Mouse (Mus musculus) forebrain, embryonic 12.5 days (tissue): Measurements from ENCODE around the gene Vmn2r90. TPM values are rescaled to one million over a fixed set of nuclear protein-coding genes. Genes with fewer than 3 reads are reported as not detected.
"Not testable (repeated sequence)": the region's sequence is repeated elsewhere in the genome, so short reads cannot be mapped to it uniquely, and the experiment has no call there.

Source experiments
- ATAC-seq: fragments of 200-750 bp; cut with Nextera tagmentation; 2 replicates; pipeline ENCODE4 v1.8.0; 2017; ENCODE audit warnings: moderate TSS enrichment; ENCODE audit not compliant: low FRiP score
- H3K27ac ChIP-seq: fragments of 300-500 bp; sonication (generic); 2 replicates; pipeline ENCODE4 v1.5.1; 2016; ENCODE audit warnings: mild to moderate bottlenecking
- H3K27me3 ChIP-seq: fragments of 300-500 bp; sonication (generic); 2 replicates; pipeline ENCODE4 v1.6.1; 2016; ENCODE audit warnings: mild to moderate bottlenecking
- H3K36me3 ChIP-seq: fragments of 300-500 bp; sonication (generic); replicated peaks from 2 replicates; pipeline ENCODE4 v1.6.1; 2016; ENCODE audit warnings: mild to moderate bottlenecking
- H3K4me1 ChIP-seq: fragments of 300-500 bp; sonication (generic); 2 replicates; pipeline ENCODE4 v1.6.1; 2016
- H3K4me2 ChIP-seq: fragments of 300-500 bp; sonication (generic); 2 replicates; pipeline ENCODE4 v1.6.1; 2016; ENCODE audit warnings: mild to moderate bottlenecking, moderate library complexity
- H3K4me3 ChIP-seq: fragments of 300-500 bp; sonication (generic); replicated peaks from 2 replicates; pipeline ENCODE4 v1.5.1; 2016; ENCODE audit warnings: mild to moderate bottlenecking
- H3K9ac ChIP-seq: fragments of 300-500 bp; sonication (generic); 2 replicates; pipeline ENCODE4 v1.6.1; 2016; ENCODE audit warnings: mild to moderate bottlenecking
- H3K9me3 ChIP-seq: fragments of 300-500 bp; sonication (generic); 2 replicates; pipeline ENCODE4 v1.6.1; 2016
- WGBS: fragments of 180-500 bp; shearing (Covaris S2); methylation state at CpG from one replicate; pipeline ENCODE4 v1.1.7; 2016; 5-methylcytosine and 5-hydroxymethylcytosine counted together
- polyA plus RNA-seq: library from polyadenylated mRNA; unstranded; fragments of >200 nt; fragmentation: Nextera tagmentation; extraction: Ambion mirVana; gene quantifications from 2 replicates; pipeline ENCODE4 v1.2.1, GENCODE M21; 2016

The Vmn2r90 gene
- not detected in 2 replicates for polyA plus RNA-seq

DNA sequence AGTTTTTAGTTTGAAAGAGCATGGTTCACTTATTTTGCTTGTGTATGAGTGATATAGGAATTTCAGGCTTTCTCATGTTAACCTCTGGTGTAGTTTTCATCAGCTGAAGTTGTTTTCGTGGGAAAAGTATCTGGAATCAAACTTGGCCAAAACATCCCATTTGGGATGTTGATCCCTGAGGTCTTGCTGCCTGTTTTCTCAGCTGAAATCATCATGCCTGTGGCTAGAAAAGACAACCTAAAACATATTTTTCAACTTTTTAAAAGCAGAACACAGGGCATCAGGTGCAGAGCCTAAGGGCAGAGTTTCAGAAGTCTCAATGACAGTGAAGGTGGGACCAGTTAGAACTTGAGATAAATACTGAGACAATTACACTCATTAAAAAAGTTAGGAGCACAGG, at the start of gene Vmn2r90:
Gene Vmn2r90, plus strand, starts transcription at position 301 of the 400 bp plus-strand sequence.
- ATAC-seq = no peak
- no peaks in the 10 kb centered on the region for H3K4me1 ChIP-seq
- H3K27me3 ChIP-seq = no peaks in the 10 kb centered on the region

DNA sequence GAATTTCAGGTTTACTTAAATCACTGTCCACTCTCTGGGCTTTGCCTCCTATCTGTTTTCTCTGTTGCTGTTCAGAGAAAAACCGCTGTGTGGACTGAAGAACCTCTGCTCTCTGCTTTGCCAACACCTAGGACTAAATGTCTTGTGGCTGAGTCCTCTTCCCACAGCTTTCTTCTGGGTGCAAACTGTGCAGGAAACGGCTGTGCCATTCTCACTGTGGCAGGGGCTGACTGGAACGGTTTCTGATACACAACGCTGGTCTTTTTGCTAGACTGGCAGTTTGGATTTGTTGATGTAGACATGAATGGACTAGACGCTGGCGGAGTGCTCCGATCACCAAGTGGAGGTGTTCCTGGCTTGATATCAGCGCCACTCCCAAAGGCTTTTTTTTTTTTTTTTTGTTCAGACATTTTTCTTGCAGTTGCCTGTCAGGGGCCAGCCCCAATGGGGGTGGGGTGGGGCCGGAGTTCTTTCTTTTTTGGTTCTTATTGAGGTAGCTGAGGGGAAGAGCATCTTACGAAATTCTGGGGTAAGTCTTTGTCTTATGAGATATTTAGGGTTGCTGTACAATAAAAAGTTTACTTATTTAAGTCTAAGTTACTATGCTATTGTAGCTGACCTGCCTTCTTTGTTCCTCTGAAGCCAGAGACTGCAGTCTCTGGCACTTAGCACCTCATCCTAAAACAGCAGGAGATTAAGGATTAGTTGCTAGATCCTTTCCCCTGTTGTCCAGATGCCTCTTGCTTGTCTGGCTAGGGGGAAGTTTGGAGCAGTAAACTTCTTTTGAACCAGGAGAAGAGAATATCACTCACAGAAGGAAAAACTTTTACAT, 48.3 kb upstream of the Vmn2r90 start:
- Histone ChIP-seq H3K4me2 (peak overlapping the region; percentile 28), H3K9me3 (no peaks in the 10 kb centered on the region), H3K27me3 (no peaks in the 10 kb centered on the region), H3K27ac (no peak overlapping the region), H3K9ac (no peak overlapping the region), H3K36me3 (no peaks in the 10 kb centered on the region), H3K4me1 (peaks cover 10% of the 10 kb centered on the region; the same call in 1 of the 2 replicates), H3K4me3 (no peak overlapping the region)
- 15% methylated on average over 10 of the region's 10 CpGs for WGBS
- no peak for ATAC-seq

More for the DNA sequence above, at the start of gene Vmn2r90:
- WGBS = 60% methylated on average over 1 of the region's 1 CpGs
- Histone ChIP-seq H3K4me3 (no peak within 1 kb of the TSS), H3K27ac (no peak within 1 kb of the TSS), H3K4me2 (no peak within 1 kb of the TSS), H3K9ac (no peak within 1 kb of the TSS), H3K9me3 (no peaks in the 10 kb centered on the region), H3K36me3 (no peaks in the 10 kb centered on the region)

- H3K9me3 ChIP-seq = no peaks in the 10 kb centered on the region
- H3K27me3 ChIP-seq = no peaks in the 10 kb centered on the region
- no peaks in the 10 kb centered on the region for H3K36me3 ChIP-seq
- no peak overlapping the region for H3K9ac ChIP-seq
- peaks cover 10% of the 10 kb centered on the region; the same call in 1 of the 2 replicates for H3K4me1 ChIP-seq
- ATAC-seq = no peak
- WGBS = 22% methylated on average over 2 of the region's 2 CpGs
- no peak overlapping the region; the same call in 1 of the 2 replicates for H3K4me2 ChIP-seq
- H3K4me3 ChIP-seq = no peak overlapping the region
- H3K27ac ChIP-seq = no peak overlapping the region
Observed at GRCm38 (mm10) chr17:17655829-17656176, 47.7 kb upstream of the Vmn2r90 start.

GRCm38 (mm10) chr17:17678781-17679180, 24.8 kb upstream of the Vmn2r90 start:
- no peaks in the 10 kb centered on the region for H3K9me3 ChIP-seq
- H3K27ac ChIP-seq = no peak overlapping the region
- H3K4me3 ChIP-seq = no peak overlapping the region
- no peak overlapping the region for H3K4me2 ChIP-seq
- no peaks in the 10 kb centered on the region for H3K4me1 ChIP-seq
- WGBS = 80% methylated on average over 1 of the region's 1 CpGs
- ATAC-seq = peak; percentile 20; the same call in 1 of the 2 replicates
- H3K9ac ChIP-seq = no peak overlapping the region
- H3K27me3 ChIP-seq = 0 out of 2 replicates have a peak, but pooled peaks cover 3% of the 10 kb centered on the region
- no peaks in the 10 kb centered on the region for H3K36me3 ChIP-seq

- Histone ChIP-seq H3K4me1 (no peaks in the 10 kb centered on the region), H3K27me3 (no peaks in the 10 kb centered on the region), H3K27ac (no peak overlapping the region), H3K4me3 (no peak overlapping the region), H3K4me2 (no peak overlapping the region), H3K36me3 (no peaks in the 10 kb centered on the region), H3K9ac (no peak overlapping the region), H3K9me3 (no peaks in the 10 kb centered on the region)
- ATAC-seq = no peak
- WGBS = 81% methylated on average over 2 of the region's 2 CpGs
Observed at GRCm38 (mm10) chr17:17690659-17691058, 12.9 kb upstream of the Vmn2r90 start.

GRCm38 (mm10) chr17:17732396-17732795, 28.8 kb downstream of the Vmn2r90 start:
- H3K9ac ChIP-seq, H3K27me3 ChIP-seq, H3K4me1 ChIP-seq, H3K4me2 ChIP-seq, ATAC-seq, H3K9me3 ChIP-seq, H3K27ac ChIP-seq, H3K4me3 ChIP-seq, H3K36me3 ChIP-seq: not testable (repeated sequence)
- 82% methylated on average over 4 of the region's 4 CpGs for WGBS

GRCm38 (mm10) chr17:17738635-17739034, 35.1 kb downstream of the Vmn2r90 start:
- 92% methylated on average over 1 of the region's 1 CpGs for WGBS
- Histone ChIP-seq H3K4me1 (no peaks in the 10 kb centered on the region), H3K4me3 (no peak overlapping the region), H3K27me3 (no peaks in the 10 kb centered on the region), H3K4me2 (no peak overlapping the region), H3K27ac (no peak overlapping the region), H3K9me3 (peaks cover 6% of the 10 kb centered on the region; the same call in 1 of the 2 replicates), H3K9ac (no peak overlapping the region), H3K36me3 (no peaks in the 10 kb centered on the region)
- no peak for ATAC-seq

DNA sequence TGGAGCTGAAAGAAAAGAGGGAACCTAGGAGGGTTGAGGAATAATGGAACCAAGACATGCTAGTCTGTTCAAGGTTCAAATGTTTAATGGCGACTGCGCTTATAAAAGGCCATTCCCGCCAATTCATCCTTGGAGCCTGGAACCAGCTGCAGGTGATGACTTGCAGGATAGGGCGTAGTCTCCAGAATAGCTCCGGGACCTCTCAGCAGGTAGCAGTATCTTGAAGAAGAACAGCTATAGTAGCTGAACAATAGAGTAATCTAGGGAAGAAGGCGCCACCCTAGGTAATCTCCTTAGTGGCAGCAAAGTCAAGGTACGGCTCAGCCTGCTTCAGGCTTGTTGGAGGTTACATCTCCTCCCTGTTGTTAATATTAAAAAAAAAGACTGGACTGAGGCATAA, 35.8 kb downstream of the Vmn2r90 start:
- not testable (repeated sequence) for ATAC-seq, H3K9ac ChIP-seq, H3K4me1 ChIP-seq, H3K27ac ChIP-seq, H3K9me3 ChIP-seq, H3K27me3 ChIP-seq, H3K4me2 ChIP-seq, H3K36me3 ChIP-seq, H3K4me3 ChIP-seq
- whole genome bisulfite sequencing = 93% methylated on average over 7 of the region's 7 CpGs

DNA sequence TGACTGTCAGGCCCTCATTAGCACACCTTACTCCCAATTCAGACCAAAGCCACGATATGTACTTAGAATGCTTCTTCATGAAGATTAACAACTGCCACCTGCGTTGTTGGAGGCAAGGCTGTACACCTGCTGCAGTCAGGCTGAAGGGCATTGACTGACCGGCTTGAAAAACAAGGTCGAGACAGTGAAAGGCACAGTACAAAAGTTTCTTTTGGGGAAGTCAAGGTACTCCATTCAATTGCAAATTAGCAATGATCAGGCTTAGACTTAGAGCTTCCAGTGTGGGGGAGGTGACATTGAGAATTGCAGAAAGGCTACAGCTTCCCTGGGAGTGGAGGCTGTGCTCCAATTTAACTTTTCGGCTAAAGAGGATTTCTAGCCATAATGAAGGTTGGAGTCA, 36.4 kb downstream of the Vmn2r90 start:
- not testable (repeated sequence) for H3K27ac ChIP-seq, H3K27me3 ChIP-seq, H3K9me3 ChIP-seq, ATAC-seq, H3K4me1 ChIP-seq, H3K4me2 ChIP-seq, H3K9ac ChIP-seq, H3K36me3 ChIP-seq, H3K4me3 ChIP-seq
- WGBS = 82% methylated on average over 5 of the region's 5 CpGs

- not testable (repeated sequence) for H3K27ac ChIP-seq, H3K9ac ChIP-seq, H3K27me3 ChIP-seq, H3K36me3 ChIP-seq, ATAC-seq, H3K9me3 ChIP-seq, H3K4me1 ChIP-seq, H3K4me2 ChIP-seq, H3K4me3 ChIP-seq
Observed at GRCm38 (mm10) chr17:17741516-17741915, 38.0 kb downstream of the Vmn2r90 start.

DNA sequence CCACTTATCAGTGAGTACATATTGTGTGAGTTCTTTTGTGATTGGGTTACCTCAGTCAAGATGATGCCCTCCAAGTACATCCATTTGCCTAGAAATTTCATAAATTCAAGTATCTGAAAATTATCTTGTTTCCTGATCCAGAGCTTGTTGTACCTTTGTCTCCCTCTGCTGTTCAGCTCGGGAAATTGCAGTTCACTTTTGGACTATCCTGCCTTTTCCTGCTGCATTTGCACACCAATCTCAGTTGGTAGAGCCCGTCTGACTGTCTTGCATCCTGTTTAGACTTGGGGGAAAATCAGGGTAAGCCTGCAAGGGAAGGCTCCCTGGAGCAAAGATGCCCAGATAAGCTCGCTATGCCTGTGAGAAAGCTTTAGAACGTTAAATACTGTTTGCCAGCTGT, 45.8 kb downstream of the Vmn2r90 start:
- H3K9ac ChIP-seq, H3K4me2 ChIP-seq, H3K4me3 ChIP-seq, H3K9me3 ChIP-seq, ATAC-seq, H3K27me3 ChIP-seq, H3K27ac ChIP-seq, H3K4me1 ChIP-seq, H3K36me3 ChIP-seq: not testable (repeated sequence)
- 12% methylated on average over 4 of the region's 4 CpGs for WGBS

DNA sequence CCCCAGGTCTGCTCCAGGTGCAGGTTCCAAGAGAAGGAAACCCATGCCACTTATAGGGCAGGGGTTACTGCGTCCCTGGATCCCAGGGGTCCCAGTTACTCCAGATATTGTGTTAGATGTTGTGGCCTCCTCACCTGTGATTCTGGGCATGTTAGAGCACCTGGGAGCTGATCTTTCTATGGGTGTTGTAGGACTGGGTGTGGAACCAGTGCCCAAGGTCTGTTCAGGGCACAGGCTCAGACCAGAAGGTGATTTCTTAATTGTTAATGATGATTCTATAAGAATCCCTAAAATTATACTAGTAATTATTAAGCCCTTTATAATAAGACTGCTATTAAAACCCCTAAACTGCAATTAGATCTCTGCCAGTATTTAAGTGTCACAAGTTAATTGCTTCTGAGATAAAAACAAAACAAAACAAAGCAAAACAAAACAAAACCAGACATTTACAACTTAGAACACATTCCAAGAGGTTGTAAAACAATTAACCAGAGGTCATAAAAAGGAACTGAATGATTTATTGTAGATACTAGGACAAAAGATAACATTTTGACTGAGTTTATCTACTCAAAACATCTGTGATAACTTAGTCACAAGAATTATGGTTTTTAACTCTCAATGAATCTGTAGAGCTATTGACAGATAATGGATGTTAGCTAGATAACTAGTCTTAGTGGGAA, 59.2 kb downstream of the Vmn2r90 start:
- no peaks in the 10 kb centered on the region for H3K9me3 ChIP-seq
- H3K4me3 ChIP-seq = no peak overlapping the region
- WGBS = 90% methylated on average over 1 of the region's 1 CpGs
- H3K27ac ChIP-seq = no peak overlapping the region
- H3K4me1 ChIP-seq = no peaks in the 10 kb centered on the region
- no peak overlapping the region for H3K4me2 ChIP-seq
- no peak for ATAC-seq
- no peak overlapping the region for H3K9ac ChIP-seq
- H3K27me3 ChIP-seq = no peaks in the 10 kb centered on the region
- no peaks in the 10 kb centered on the region for H3K36me3 ChIP-seq

- no peaks in the 10 kb centered on the region for H3K36me3 ChIP-seq
- H3K9ac ChIP-seq = no peak overlapping the region
- WGBS = 31% methylated on average over 1 of the region's 1 CpGs
- H3K27me3 ChIP-seq = no peaks in the 10 kb centered on the region
- no peaks in the 10 kb centered on the region for H3K9me3 ChIP-seq
- H3K4me3 ChIP-seq = no peak overlapping the region
- no peak for ATAC-seq
- no peak overlapping the region for H3K27ac ChIP-seq
- no peak overlapping the region for H3K4me2 ChIP-seq
- H3K4me1 ChIP-seq = no peaks in the 10 kb centered on the region
Observed at GRCm38 (mm10) chr17:17764206-17764605, 60.7 kb downstream of the Vmn2r90 start.
